Mouse (Mus musculus): ENCODE results near the gene Rnf227.
A peak's percentile ranks its signal among the peaks of the same experiment; 100 is the strongest.

DNA sequence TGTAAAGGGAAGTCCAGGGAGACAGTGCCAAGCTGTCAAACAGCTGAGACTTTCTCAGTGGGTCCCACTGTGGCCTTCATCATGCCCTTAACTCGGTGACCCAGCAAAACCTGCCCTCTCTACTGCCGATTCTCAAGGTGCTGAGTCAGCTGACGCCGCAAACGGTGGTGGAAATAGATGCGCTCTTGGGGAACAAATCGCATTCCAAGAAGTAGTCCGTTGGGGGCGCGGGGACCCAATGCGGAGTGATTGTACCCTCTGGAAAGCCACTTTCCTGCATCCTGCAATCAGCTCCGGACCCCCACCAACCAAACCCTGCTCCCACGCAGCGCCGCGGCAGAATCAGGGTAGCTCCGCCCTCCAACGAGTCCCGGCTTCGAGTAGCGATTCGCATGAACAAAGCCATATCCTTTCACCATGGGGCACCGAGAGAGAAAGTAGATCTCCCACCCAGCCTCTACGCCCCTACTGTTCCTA lies 8.3 kb upstream of the Rnf227 start:
- TF ChIP-seq POLR2A (IDR thresholded peaks at IDR 0.05; ENCODE audit: borderline replicate concordance, extremely low read depth, insufficient read depth, insufficient read length, poor library complexity, severe bottlenecking) (peak; percentile 54; the same call in 1 of the 2 replicates), CTCF (IDR thresholded peaks at IDR 0.05; ENCODE audit: borderline replicate concordance, extremely low read depth, insufficient read depth, insufficient read length) (no peak)
